Mouse (Mus musculus) lung, postnatal 0 days (tissue): ENCODE results near the gene Jak1. TPM values are rescaled to one million over a fixed set of nuclear protein-coding genes. Genes with fewer than 3 reads are reported as not detected.

Experiments used
- ATAC-seq: fragments of 200-750 bp; cut with Nextera tagmentation; 2 replicates; pipeline ENCODE4 v1.8.0; 2017; ENCODE audit warnings: moderate library complexity
- DNase-seq: peaks from one replicate; pipeline ENCODE4 v3.0.0-alpha.2; 2016; ENCODE audit warnings: low spot score
- H3K27ac ChIP-seq: fragments of 300-500 bp; sonication (generic); 2 replicates; pipeline ENCODE4 v1.5.1; 2014; ENCODE audit warnings: antibody characterized with exemption, mild to moderate bottlenecking, low read length, mixed read lengths
- H3K27me3 ChIP-seq: fragments of 300-500 bp; sonication (generic); replicated peaks from 2 replicates; pipeline ENCODE4 v1.6.1; 2014; ENCODE audit warnings: low read length, mixed read lengths; ENCODE audit not compliant: insufficient read depth
- H3K36me3 ChIP-seq: fragments of 300-500 bp; sonication (generic); 2 replicates; pipeline ENCODE4 v1.6.1; 2014; ENCODE audit warnings: low read length, mixed read lengths; ENCODE audit not compliant: insufficient read depth
- H3K4me1 ChIP-seq: fragments of 300-500 bp; sonication (generic); 2 replicates; pipeline ENCODE4 v1.6.1; 2014; ENCODE audit warnings: antibody characterized with exemption, low read depth, low read length, mixed read lengths; ENCODE audit not compliant: insufficient read depth
- H3K4me2 ChIP-seq: fragments of 300-500 bp; sonication (generic); replicated peaks from 2 replicates; pipeline ENCODE4 v1.6.1; 2014; ENCODE audit warnings: low read depth, mild to moderate bottlenecking, low read length, moderate library complexity, mixed read lengths
- H3K4me3 ChIP-seq: fragments of 300-500 bp; sonication (generic); 2 replicates; pipeline ENCODE4 v1.5.1; 2014; ENCODE audit warnings: low read depth, low read length
- H3K9ac ChIP-seq: fragments of 300-500 bp; sonication (generic); replicated peaks from 2 replicates; pipeline ENCODE4 v1.6.1; 2014; ENCODE audit warnings: low read depth, mild to moderate bottlenecking
- H3K9me3 ChIP-seq: fragments of 300-500 bp; sonication (generic); 2 replicates; pipeline ENCODE4 v1.6.1; 2016; ENCODE audit warnings: low read length, mixed read lengths
- CTCF ChIP-seq: IDR thresholded peaks from 2 replicates; pipeline ENCODE4 v1.5.1; 2016; ENCODE audit warnings: antibody characterized with exemption, mild to moderate bottlenecking
- EP300 ChIP-seq: IDR thresholded peaks from 2 replicates; pipeline ENCODE4 v1.6.1; 2016; ENCODE audit warnings: antibody characterized with exemption, mild to moderate bottlenecking, control low read depth
- WGBS: fragments of 180-500 bp; shearing (Covaris S2); extraction: QIAGEN DNeasy Blood & Tissue Kit; methylation state at CpG from one replicate; pipeline ENCODE4 v1.1.7; 2014; 5-methylcytosine and 5-hydroxymethylcytosine counted together
- polyA plus RNA-seq: library from polyadenylated mRNA; unstranded; fragments of >200 nt; fragmentation: Nextera tagmentation; extraction: Ambion mirVana; gene quantifications from 2 replicates; pipeline ENCODE4 v1.2.1, GENCODE M21; 2015

Jak1 gene
- polyA plus RNA-seq, 1 experiment from 2014 or later: 80.0 TPM

GRCm38 (mm10) chr4:101244257-101245011 lies 20.6 kb downstream of the Jak1 start:
- H3K4me3 ChIP-seq: no peak overlapping the region
- no peak overlapping the region for H3K9ac ChIP-seq
- H3K36me3 ChIP-seq: no peaks in the 10 kb centered on the region
- H3K4me1 ChIP-seq: peaks cover 18% of the 10 kb centered on the region; the same call in 1 of the 2 replicates
- no peaks in the 10 kb centered on the region for H3K9me3 ChIP-seq
- no peak for ATAC-seq
- TF ChIP-seq CTCF (no peak), EP300 (no peak)
- H3K27me3 ChIP-seq: no peaks in the 10 kb centered on the region
- WGBS: 63% methylated on average over 6 of the region's 6 CpGs
- no peak for DNase-seq
- H3K27ac ChIP-seq: no peak overlapping the region
- no peak overlapping the region for H3K4me2 ChIP-seq

DNA sequence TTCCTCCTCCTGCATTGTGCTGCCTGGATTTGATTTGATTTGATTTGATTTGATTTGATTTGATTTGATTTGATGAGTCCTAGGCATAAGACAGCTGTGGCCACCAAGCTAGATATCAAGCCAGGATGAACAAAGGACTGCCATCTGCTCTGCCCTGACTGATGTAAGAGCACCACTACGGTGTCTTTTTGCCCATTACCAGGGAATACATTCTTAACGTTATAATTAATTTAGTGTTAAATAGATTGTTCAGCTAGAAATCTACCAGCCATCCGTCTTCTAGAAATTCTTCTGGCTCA lies 24.3 kb downstream of the Jak1 start:
- TF ChIP-seq CTCF (no peak), EP300 (no peak)
- H3K9ac ChIP-seq: no peak overlapping the region
- 84% methylated on average over 3 of the region's 3 CpGs for WGBS

GRCm38 (mm10) chr4:101240163-101240874 lies 24.8 kb downstream of the Jak1 start:
- DNase-seq (no peak), ATAC-seq (no peak)
- TF ChIP-seq CTCF: no peak
- no peak for TF ChIP-seq EP300
- Histone ChIP-seq H3K27me3 (no peaks in the 10 kb centered on the region), H3K36me3 (no peaks in the 10 kb centered on the region), H3K27ac (no peak overlapping the region), H3K4me1 (peaks cover 12% of the 10 kb centered on the region; the same call in 1 of the 2 replicates), H3K9me3 (no peaks in the 10 kb centered on the region), H3K9ac (no peak overlapping the region), H3K4me3 (no peak overlapping the region), H3K4me2 (no peak overlapping the region)
- 91% methylated on average over 5 of the region's 5 CpGs for WGBS

More for the DNA sequence above, 24.3 kb downstream of the Jak1 start:
- Histone ChIP-seq H3K27me3 (no peaks in the 10 kb centered on the region), H3K9me3 (no peaks in the 10 kb centered on the region), H3K4me1 (peaks cover 13% of the 10 kb centered on the region; the same call in 1 of the 2 replicates), H3K4me3 (no peak overlapping the region), H3K4me2 (no peak overlapping the region), H3K36me3 (no peaks in the 10 kb centered on the region), H3K27ac (no peak overlapping the region)
- no peak for ATAC-seq
- DNase-seq: no peak

DNA sequence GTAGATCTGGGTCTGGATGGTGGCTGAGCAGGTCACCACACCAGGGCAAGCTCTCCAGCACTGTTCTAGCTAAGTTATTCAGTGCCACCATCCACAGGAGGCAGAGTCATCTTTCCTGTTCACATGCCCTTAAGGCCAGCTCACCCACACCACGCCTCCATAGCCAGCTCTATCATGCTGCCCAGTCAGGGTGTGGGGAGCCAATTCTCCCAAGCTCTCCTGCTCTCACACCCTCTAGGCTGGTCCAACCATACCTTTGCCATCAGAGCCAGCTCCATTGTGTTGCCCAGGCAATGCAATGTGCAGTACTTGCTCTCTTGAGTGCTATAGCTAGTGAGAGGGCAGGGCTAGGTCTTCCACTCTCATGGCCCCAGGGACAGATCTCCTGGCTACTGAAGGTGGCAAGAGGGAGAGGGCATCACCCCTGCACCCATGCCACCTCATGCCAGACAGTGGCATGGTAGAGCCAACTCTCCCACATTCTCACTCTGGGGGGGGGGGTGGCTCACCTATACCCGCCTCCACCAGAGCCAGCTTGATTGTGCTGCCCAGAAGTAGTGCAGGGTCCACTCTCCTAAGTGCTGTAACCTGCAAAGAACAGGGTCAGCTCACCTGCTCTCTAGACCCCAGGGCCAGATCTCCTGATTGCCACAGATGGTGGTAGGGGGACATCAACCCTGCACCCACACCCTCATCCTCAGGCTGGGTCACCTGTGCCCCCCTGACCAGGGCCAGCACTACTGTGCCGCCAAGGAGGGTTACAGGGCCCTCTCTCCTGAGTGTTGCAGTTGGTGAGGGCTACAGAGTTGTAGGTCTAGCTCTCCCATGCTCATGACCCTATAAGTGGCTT lies 25.5 kb downstream of the Jak1 start:
- H3K4me2 ChIP-seq: no peak overlapping the region
- H3K9me3 ChIP-seq: no peaks in the 10 kb centered on the region
- 97% methylated on average over 3 of the region's 3 CpGs for WGBS
- no peaks in the 10 kb centered on the region for H3K36me3 ChIP-seq
- no peak for DNase-seq
- H3K4me1 ChIP-seq: peaks cover 6% of the 10 kb centered on the region; the same call in 1 of the 2 replicates
- no peak overlapping the region for H3K4me3 ChIP-seq
- no peak overlapping the region for H3K27ac ChIP-seq
- no peak for TF ChIP-seq EP300
- TF ChIP-seq CTCF: no peak
- H3K27me3 ChIP-seq: no peaks in the 10 kb centered on the region
- no peak for ATAC-seq
- no peak overlapping the region for H3K9ac ChIP-seq

DNA sequence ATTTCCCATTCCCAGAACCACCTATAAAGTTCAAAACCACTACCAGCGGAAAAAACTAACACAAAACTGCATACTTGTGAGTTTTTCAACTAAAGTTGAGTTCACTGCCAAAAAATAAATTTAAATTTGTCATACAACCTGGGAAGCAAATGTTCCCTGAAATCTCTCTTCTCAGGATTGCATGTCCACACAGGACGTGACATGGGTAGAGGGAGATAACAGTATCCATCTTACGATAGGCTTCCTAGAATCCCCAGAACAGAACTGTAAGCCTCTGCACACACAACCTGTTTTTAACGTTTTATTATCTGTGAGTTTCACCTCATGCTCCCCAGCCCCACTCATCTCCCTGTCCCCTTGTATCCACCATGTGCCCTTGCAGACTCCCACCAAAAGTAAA lies 26.5 kb downstream of the Jak1 start:
- no peaks in the 10 kb centered on the region for H3K9me3 ChIP-seq
- peaks cover 4% of the 10 kb centered on the region for H3K4me1 ChIP-seq
- DNase-seq (no peak), ATAC-seq (no peak)
- TF ChIP-seq CTCF (no peak), EP300 (no peak)
- no peaks in the 10 kb centered on the region for H3K27me3 ChIP-seq
- H3K4me2 ChIP-seq: no peak overlapping the region
- no peak overlapping the region for H3K4me3 ChIP-seq
- H3K9ac ChIP-seq: no peak overlapping the region
- WGBS: 72% methylated on average over 4 of the region's 4 CpGs
- no peaks in the 10 kb centered on the region for H3K36me3 ChIP-seq
- no peak overlapping the region for H3K27ac ChIP-seq

DNA sequence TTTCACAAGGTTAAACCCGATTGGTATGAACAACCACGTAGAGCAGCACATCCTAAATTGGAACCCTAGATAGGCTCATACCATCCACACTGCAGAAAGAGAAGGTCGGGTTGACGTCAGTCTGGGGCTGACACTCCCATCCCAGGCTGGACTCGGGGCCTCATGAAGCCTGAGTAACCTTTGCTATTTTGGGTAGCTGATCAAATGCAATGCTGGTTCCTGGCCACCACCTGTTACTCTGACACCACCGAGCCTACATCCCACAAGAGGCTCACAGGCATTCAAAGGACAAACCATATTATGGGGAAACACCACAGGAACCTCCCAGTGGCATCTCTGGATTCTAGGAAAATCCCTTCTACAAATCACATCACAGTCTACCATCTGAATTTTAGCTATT lies 28.3 kb downstream of the Jak1 start:
- no peak for ATAC-seq
- 86% methylated on average over 6 of the region's 6 CpGs for WGBS
- no peaks in the 10 kb centered on the region for H3K36me3 ChIP-seq
- H3K4me2 ChIP-seq: no peak overlapping the region
- TF ChIP-seq CTCF: no peak
- TF ChIP-seq EP300: no peak
- no peak overlapping the region for H3K27ac ChIP-seq
- no peak for DNase-seq
- no peak overlapping the region for H3K4me3 ChIP-seq
- H3K9me3 ChIP-seq: no peaks in the 10 kb centered on the region
- no peak overlapping the region for H3K9ac ChIP-seq
- H3K4me1 ChIP-seq: peaks cover 4% of the 10 kb centered on the region
- no peaks in the 10 kb centered on the region for H3K27me3 ChIP-seq
